Mouse (Mus musculus) brain, embryonic 14.5 days (tissue): ENCODE results near the gene Stk39.

ENCODE experiments used
- CTCF ChIP-seq: fragments of 200-500 bp; IDR thresholded peaks from 2 replicates; pipeline ENCODE4 v1.5.1; 2012; ENCODE audit warnings: inconsistent platforms, mild to moderate bottlenecking, moderate library complexity, borderline replicate concordance; ENCODE audit not compliant: insufficient read depth, insufficient read length; ENCODE audit errors: extremely low read depth
- POLR2A ChIP-seq: fragments of 200-500 bp; IDR thresholded peaks from 2 replicates; pipeline ENCODE4 v1.6.1; 2012; ENCODE audit warnings: mild to moderate bottlenecking, inconsistent platforms, borderline replicate concordance; ENCODE audit not compliant: poor library complexity, insufficient read depth, insufficient read length, severe bottlenecking; ENCODE audit errors: extremely low read depth

GRCm38 (mm10) chr2:68346606-68347237, 125.3 kb downstream of the Stk39 start:
- TF ChIP-seq CTCF (no peak), POLR2A (no peak)
